Comparison of ENCODE assay signal across 14 mouse cellular contexts in the genomic region with DNA sequence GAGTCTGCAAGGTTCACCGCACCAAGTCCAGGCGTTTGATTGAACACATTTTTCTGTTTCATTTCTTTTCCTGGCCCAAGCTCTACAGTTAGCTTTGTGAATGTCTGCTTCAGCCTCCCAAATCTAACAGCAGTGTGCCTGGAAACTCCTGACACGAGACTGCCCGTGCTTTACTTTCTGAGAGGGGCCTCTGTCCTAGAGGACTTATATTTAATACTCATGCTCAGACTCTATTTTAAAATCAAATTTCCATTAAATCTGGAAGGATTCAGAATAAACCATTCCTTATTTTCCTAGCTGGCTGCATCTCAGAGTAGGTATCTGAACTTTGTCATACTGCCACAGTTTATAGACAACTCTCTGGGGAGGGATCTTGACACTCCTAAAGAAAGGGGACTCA. TPM values are rescaled to one million over a fixed set of nuclear protein-coding genes. Genes with fewer than 3 reads are reported as not detected.
DNase-seq lines count a peak whose midpoint lies in the region; ATAC-seq lines count a peak whose summit lies in the region.
"Had no signal": no experiment of that assay in that cellular context is flagged by ENCODE, and none has a peak within 500 bp of the region (broad histone marks: within the 10 kb centered on the region; RNA-seq: fewer than 3 reads in every experiment).

No protein-coding gene starts in this region.

- no peaks in the 10 kb centered on the region for H3K36me3 ChIP-seq in forebrain, embryonic 14.5 days (ENCODE audit: control insufficient read depth, insufficient read depth, low read length)
- no peaks in the 10 kb centered on the region for H3K36me3 ChIP-seq in forebrain, embryonic 13.5 days (ENCODE audit: poor library complexity, severe bottlenecking)
- H3K36me3 ChIP-seq in hindbrain, embryonic 13.5 days: no peaks in the 10 kb centered on the region
- H3K36me3 ChIP-seq in hindbrain, embryonic 16.5 days (ENCODE audit: control insufficient read depth, insufficient read depth, low read length): no peaks in the 10 kb centered on the region
- H3K36me3 ChIP-seq in embryonic facial prominence, embryonic 11.5 days (replicated peaks; ENCODE audit: control insufficient read depth, insufficient read depth, low read depth, low read length): no peaks in the 10 kb centered on the region
- H3K36me3 ChIP-seq in limb, embryonic 13.5 days: no peaks in the 10 kb centered on the region
- H3K36me3 ChIP-seq: liver, embryonic 13.5 days had no signal

- H3K9ac ChIP-seq in forebrain, embryonic 14.5 days (ENCODE audit: low read length): no peak overlapping the region
- no peak overlapping the region for H3K9ac ChIP-seq in forebrain, embryonic 13.5 days
- no peak overlapping the region for H3K9ac ChIP-seq in hindbrain, embryonic 13.5 days
- H3K9ac ChIP-seq in hindbrain, embryonic 16.5 days (ENCODE audit: low read depth, low read length): no peak overlapping the region
- no peak overlapping the region for H3K9ac ChIP-seq in embryonic facial prominence, embryonic 11.5 days (replicated peaks; ENCODE audit: low read length)
- no peak overlapping the region for H3K9ac ChIP-seq in limb, embryonic 13.5 days
- H3K9ac ChIP-seq: liver, embryonic 13.5 days had no signal

- peak overlapping the region; percentile 48; the same call in 1 of the 2 replicates for H3K27ac ChIP-seq in forebrain, embryonic 14.5 days (ENCODE audit: low read depth, low read length)
- H3K27ac ChIP-seq in forebrain, embryonic 13.5 days: no peak overlapping the region
- 0 out of 2 replicates have a peak overlapping the region, but pooled peaks have one; percentile 12 for H3K27ac ChIP-seq in hindbrain, embryonic 13.5 days
- no peak overlapping the region for H3K27ac ChIP-seq in hindbrain, embryonic 16.5 days (ENCODE audit: low read depth, low read length)
- peak overlapping the region; percentile 52; the same call in 1 of the 2 replicates for H3K27ac ChIP-seq in embryonic facial prominence, embryonic 11.5 days (replicated peaks; ENCODE audit: low read depth, low read length)
- H3K27ac ChIP-seq in limb, embryonic 13.5 days: peak overlapping the region; percentile 94
- H3K27ac ChIP-seq: left cerebral cortex, adult 2 months; liver, embryonic 13.5 days had no signal

- DNase-seq in forebrain, embryonic 14.5 days (ENCODE audit: low spot score): no peak
- no peak for DNase-seq in embryonic facial prominence, embryonic 11.5 days (ENCODE audit: low spot score)
- DNase-seq in yolk sac, embryonic 10.5 days (ENCODE audit: low spot score): no peak
- no peak for DNase-seq in ovary, postnatal 10 days (ENCODE audit: low spot score)
- DNase-seq: cerebellum, postnatal 36 days; liver, embryonic 13.5 days; lung, postnatal 10 days had no signal

- ATAC-seq in forebrain, embryonic 14.5 days: no peak
- ATAC-seq in forebrain, embryonic 13.5 days: no peak
- ATAC-seq in hindbrain, embryonic 13.5 days (ENCODE audit: low FRiP score): no peak
- no peak for ATAC-seq in hindbrain, embryonic 16.5 days
- ATAC-seq in embryonic facial prominence, embryonic 11.5 days (replicated peaks; ENCODE audit: insufficient number of reproducible peaks, low FRiP score, low TSS enrichment, low read depth): peak; percentile 12
- peak; percentile 68 for ATAC-seq in limb, embryonic 13.5 days (ENCODE audit: low FRiP score, low read depth)

- H3K4me2 ChIP-seq in forebrain, embryonic 14.5 days (ENCODE audit: low read length): no peak overlapping the region
- no peak overlapping the region for H3K4me2 ChIP-seq in forebrain, embryonic 13.5 days
- H3K4me2 ChIP-seq in hindbrain, embryonic 13.5 days: no peak overlapping the region
- no peak overlapping the region for H3K4me2 ChIP-seq in hindbrain, embryonic 16.5 days (ENCODE audit: low read length)
- no peak overlapping the region for H3K4me2 ChIP-seq in embryonic facial prominence, embryonic 11.5 days (ENCODE audit: low read depth, low read length)
- peak overlapping the region; percentile 44 for H3K4me2 ChIP-seq in limb, embryonic 13.5 days (replicated peaks)
- H3K4me2 ChIP-seq: liver, embryonic 13.5 days had no signal

- no peaks in the 10 kb centered on the region for H3K9me3 ChIP-seq in forebrain, embryonic 14.5 days (replicated peaks; ENCODE audit: control insufficient read depth, low read length)
- H3K9me3 ChIP-seq in forebrain, embryonic 13.5 days (replicated peaks): no peaks in the 10 kb centered on the region
- no peaks in the 10 kb centered on the region for H3K9me3 ChIP-seq in hindbrain, embryonic 13.5 days
- no peaks in the 10 kb centered on the region for H3K9me3 ChIP-seq in hindbrain, embryonic 16.5 days (ENCODE audit: control insufficient read depth, low read length)
- no peaks in the 10 kb centered on the region for H3K9me3 ChIP-seq in embryonic facial prominence, embryonic 11.5 days (replicated peaks; ENCODE audit: control insufficient read depth, low read length)
- H3K9me3 ChIP-seq in limb, embryonic 13.5 days: no peaks in the 10 kb centered on the region
- H3K9me3 ChIP-seq: liver, embryonic 13.5 days had no signal

- H3K27me3 ChIP-seq in forebrain, embryonic 14.5 days (replicated peaks; ENCODE audit: control insufficient read depth, insufficient read depth, low read length): no peaks in the 10 kb centered on the region
- H3K27me3 ChIP-seq in forebrain, embryonic 13.5 days: 0 out of 2 replicates have a peak, but pooled peaks cover 4% of the 10 kb centered on the region
- H3K27me3 ChIP-seq in hindbrain, embryonic 13.5 days: no peaks in the 10 kb centered on the region
- no peaks in the 10 kb centered on the region for H3K27me3 ChIP-seq in hindbrain, embryonic 16.5 days (replicated peaks; ENCODE audit: control insufficient read depth, insufficient read depth, low read length)
- no peaks in the 10 kb centered on the region for H3K27me3 ChIP-seq in embryonic facial prominence, embryonic 11.5 days (ENCODE audit: control insufficient read depth, insufficient read depth, low read length)
- no peaks in the 10 kb centered on the region for H3K27me3 ChIP-seq in limb, embryonic 13.5 days
- H3K27me3 ChIP-seq: liver, embryonic 13.5 days had no signal

- WGBS in forebrain, embryonic 14.5 days: 88% methylated on average over 4 of the region's 4 CpGs
- 84% methylated on average over 4 of the region's 4 CpGs for WGBS in forebrain, embryonic 13.5 days
- WGBS in hindbrain, embryonic 13.5 days: 87% methylated on average over 4 of the region's 4 CpGs
- WGBS in hindbrain, embryonic 16.5 days: 78% methylated on average over 4 of the region's 4 CpGs
- 76% methylated on average over 4 of the region's 4 CpGs for WGBS in embryonic facial prominence, embryonic 11.5 days
- WGBS in limb, embryonic 13.5 days: 29% methylated on average over 4 of the region's 4 CpGs

- no peak overlapping the region for H3K4me3 ChIP-seq in forebrain, embryonic 14.5 days (ENCODE audit: low read depth, low read length)
- H3K4me3 ChIP-seq in forebrain, embryonic 13.5 days: no peak overlapping the region
- H3K4me3 ChIP-seq in hindbrain, embryonic 13.5 days: no peak overlapping the region
- H3K4me3 ChIP-seq in hindbrain, embryonic 16.5 days (ENCODE audit: low read length): no peak overlapping the region
- no peak overlapping the region for H3K4me3 ChIP-seq in embryonic facial prominence, embryonic 11.5 days (ENCODE audit: low read depth, low read length)
- no peak overlapping the region for H3K4me3 ChIP-seq in limb, embryonic 13.5 days
- H3K4me3 ChIP-seq: left cerebral cortex, adult 2 months; liver, embryonic 13.5 days; myocyte had no signal

- peaks cover 3% of the 10 kb centered on the region; the same call in 1 of the 2 replicates for H3K4me1 ChIP-seq in forebrain, embryonic 14.5 days (ENCODE audit: control insufficient read depth, insufficient read depth, low read length)
- H3K4me1 ChIP-seq in forebrain, embryonic 13.5 days: peaks cover 4% of the 10 kb centered on the region; the same call in 1 of the 2 replicates
- no peaks in the 10 kb centered on the region; the same call in 1 of the 2 replicates for H3K4me1 ChIP-seq in hindbrain, embryonic 13.5 days (replicated peaks)
- peaks cover 5% of the 10 kb centered on the region; the same call in 1 of the 2 replicates for H3K4me1 ChIP-seq in hindbrain, embryonic 16.5 days (ENCODE audit: control insufficient read depth, insufficient read depth, low read depth, low read length)
- H3K4me1 ChIP-seq in embryonic facial prominence, embryonic 11.5 days (ENCODE audit: control insufficient read depth, insufficient read depth, low read length): no peaks in the 10 kb centered on the region
- peaks cover 49% of the 10 kb centered on the region for H3K4me1 ChIP-seq in limb, embryonic 13.5 days
- H3K4me1 ChIP-seq: liver, embryonic 13.5 days had no signal

RNA-seq across cellular contexts. Expression of a gene that starts 5.6 kb away (rescaled TPM):
- polyA plus RNA-seq in forebrain, embryonic 14.5 days (2014; fragmentation: Nextera tagmentation; extraction: Ambion mirVana): 0.10 TPM in 1 of 2 replicates, not detected in the other
- polyA plus RNA-seq in forebrain, embryonic 13.5 days (2015; fragmentation: Nextera tagmentation; extraction: Ambion mirVana): 0.20 and 0.22 TPM in 2 replicates
- 0.14 TPM in 1 of 2 replicates, not detected in the other for polyA plus RNA-seq in hindbrain, embryonic 13.5 days (2015; fragmentation: Nextera tagmentation; extraction: Ambion mirVana)
- polyA plus RNA-seq in hindbrain, embryonic 16.5 days (2015; fragmentation: Nextera tagmentation; extraction: Ambion mirVana): 0.18 TPM in 1 of 2 replicates, not detected in the other
- 0.20 TPM in 1 of 2 replicates, not detected in the other for polyA plus RNA-seq in embryonic facial prominence, embryonic 11.5 days (2014; fragmentation: Nextera tagmentation; extraction: Ambion mirVana)
- polyA plus RNA-seq in limb, embryonic 13.5 days (2015; fragmentation: Nextera tagmentation; extraction: Ambion mirVana): 1.1 and 1.3 TPM in 2 replicates
- polyA plus RNA-seq: heart, postnatal 0 days; liver, embryonic 13.5 days; myocyte had no signal

RNA-seq across cellular contexts. Expression of a gene that starts 30.8 kb away (rescaled TPM):
- 13.1 and 15.7 TPM in 2 replicates for polyA plus RNA-seq in forebrain, embryonic 14.5 days (2014; fragmentation: Nextera tagmentation; extraction: Ambion mirVana)
- polyA plus RNA-seq in forebrain, embryonic 13.5 days (2015; fragmentation: Nextera tagmentation; extraction: Ambion mirVana): 14.8 and 15.1 TPM in 2 replicates
- polyA plus RNA-seq in hindbrain, embryonic 13.5 days (2015; fragmentation: Nextera tagmentation; extraction: Ambion mirVana): 14.7 and 17.1 TPM in 2 replicates
- 19.2 and 20.9 TPM in 2 replicates for polyA plus RNA-seq in hindbrain, embryonic 16.5 days (2015; fragmentation: Nextera tagmentation; extraction: Ambion mirVana)
- polyA plus RNA-seq in embryonic facial prominence, embryonic 11.5 days (2014; fragmentation: Nextera tagmentation; extraction: Ambion mirVana): 11.5 and 13.8 TPM in 2 replicates
- polyA plus RNA-seq in limb, embryonic 13.5 days (2015; fragmentation: Nextera tagmentation; extraction: Ambion mirVana): 13.5 and 13.8 TPM in 2 replicates

Comparison
In these comparisons a context has a peak if more than half of its experiments do, and no peak if none do; other contexts are left out.
1. H3K27ac ChIP-seq: peak in forebrain, embryonic 14.5 days (single experiment), hindbrain, embryonic 13.5 days (single experiment), embryonic facial prominence, embryonic 11.5 days (single experiment) and limb, embryonic 13.5 days (single experiment); none in forebrain, embryonic 13.5 days (single experiment) and hindbrain, embryonic 16.5 days (single experiment).
2. ATAC-seq: peak in embryonic facial prominence, embryonic 11.5 days (single experiment) and limb, embryonic 13.5 days (single experiment); none in forebrain, embryonic 14.5 days (single experiment), forebrain, embryonic 13.5 days (single experiment), hindbrain, embryonic 13.5 days (single experiment) and hindbrain, embryonic 16.5 days (single experiment).